Mouse (Mus musculus) adrenal gland, adult 18-20 months (tissue): Measurements from ENCODE around the gene Ptcd1. TPM values are rescaled to one million over a fixed set of nuclear protein-coding genes. Genes with fewer than 3 reads are reported as not detected.
"Not testable (repeated sequence)": the region's sequence is repeated elsewhere in the genome, so short reads cannot be mapped to it uniquely, and the experiment has no call there.

Experiments
- DNase-seq, 2 experiments: peaks; one replicate each; pipeline ENCODE4 v3.0.0; 2021 to 2022; ENCODE audit warnings: low spot score in 2 of 2
- total RNA-seq, 2 experiments: library from RNA; stranded (reverse); gene quantifications; 1 replicate in 1 of 2; 2 replicates in 1 of 2; pipeline ENCODE4 v1.2.3; 2021

The Ptcd1 gene
- total RNA-seq, 2 experiments from 2014 or later, result 22.1 to 23.1 TPM

DNA sequence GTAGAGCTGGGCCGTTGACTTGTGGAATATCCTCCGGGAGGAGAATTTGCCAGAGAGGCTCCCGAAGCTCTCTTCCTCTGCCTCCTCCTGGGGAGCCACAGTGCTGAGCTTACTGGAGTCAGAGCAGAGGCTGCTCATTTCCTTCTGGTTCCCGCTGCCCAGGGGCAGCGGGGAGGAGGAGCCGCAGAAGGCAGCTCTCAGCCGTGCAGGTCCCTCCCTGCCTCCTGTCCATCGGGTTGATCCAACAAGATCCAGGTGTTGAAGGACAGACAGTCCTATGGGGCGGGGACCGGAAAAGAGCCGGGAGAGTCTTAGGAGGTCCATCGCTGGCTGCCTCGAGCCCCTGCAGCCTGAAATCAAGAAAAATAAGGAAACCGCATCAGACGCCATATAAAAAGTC is 1.7 kb downstream of the Ptcd1 start:
- no peak for DNase-seq

DNA sequence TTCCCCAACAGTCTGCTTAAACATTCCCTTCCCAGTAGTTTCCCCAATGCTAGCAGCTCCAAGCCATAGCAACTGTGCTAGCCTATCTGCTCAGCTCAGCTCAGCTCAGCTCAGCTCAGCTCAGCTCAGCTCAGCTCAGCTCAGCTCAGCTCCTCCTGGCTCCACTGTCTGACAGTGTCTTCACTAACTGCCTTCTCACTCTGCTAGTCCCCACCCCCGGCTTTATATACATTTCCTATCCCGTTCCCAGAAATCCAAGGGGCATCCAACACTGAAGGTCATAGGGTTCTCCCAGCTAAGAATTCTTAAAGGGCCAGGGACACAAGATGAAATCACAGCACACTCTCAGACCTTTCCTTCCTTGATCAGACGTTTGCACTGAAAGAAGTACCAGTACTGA is 2.2 kb downstream of the Ptcd1 start:
- DNase-seq, result no peak

DNA sequence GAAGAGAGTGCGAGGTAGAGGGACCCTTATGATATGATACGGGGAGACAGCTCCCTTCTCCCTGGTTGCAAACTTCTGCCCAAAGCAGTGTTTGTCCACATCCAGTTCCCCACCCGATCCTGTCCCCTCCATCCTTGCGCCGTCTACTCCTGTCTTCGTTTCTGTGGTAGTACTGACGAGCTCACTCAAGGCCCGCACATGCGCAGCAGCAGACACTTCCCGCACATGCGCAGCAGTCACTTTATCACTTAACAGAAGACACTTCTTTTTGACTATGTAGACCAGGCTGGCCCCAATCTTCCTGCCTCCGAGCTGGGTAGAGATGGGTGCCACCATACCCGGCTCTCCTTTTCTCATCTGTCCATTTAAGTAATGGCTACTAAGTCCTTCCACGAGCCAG is 5.5 kb downstream of the Ptcd1 start:
- no peak for DNase-seq

DNA sequence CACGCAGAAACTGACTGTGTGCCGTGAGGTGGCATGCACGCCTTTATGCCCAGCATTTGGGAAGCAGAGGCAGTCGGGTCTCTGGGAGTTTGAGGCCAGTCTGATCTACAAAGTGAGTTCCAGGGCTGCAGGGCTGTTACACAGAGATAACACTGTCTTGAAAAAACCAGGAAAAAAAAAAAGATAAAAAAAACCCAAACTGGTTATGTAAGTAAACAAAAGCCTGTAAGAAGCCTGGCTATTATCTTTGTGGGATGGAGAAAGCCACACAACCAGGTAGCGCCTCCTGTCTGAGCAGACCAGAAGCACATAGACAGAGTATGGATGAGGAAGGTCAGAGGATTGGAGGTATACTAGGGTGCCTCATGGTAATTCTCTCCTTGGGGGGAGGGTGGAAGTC is 14.2 kb downstream of the Ptcd1 start:
- no peak for DNase-seq

DNA sequence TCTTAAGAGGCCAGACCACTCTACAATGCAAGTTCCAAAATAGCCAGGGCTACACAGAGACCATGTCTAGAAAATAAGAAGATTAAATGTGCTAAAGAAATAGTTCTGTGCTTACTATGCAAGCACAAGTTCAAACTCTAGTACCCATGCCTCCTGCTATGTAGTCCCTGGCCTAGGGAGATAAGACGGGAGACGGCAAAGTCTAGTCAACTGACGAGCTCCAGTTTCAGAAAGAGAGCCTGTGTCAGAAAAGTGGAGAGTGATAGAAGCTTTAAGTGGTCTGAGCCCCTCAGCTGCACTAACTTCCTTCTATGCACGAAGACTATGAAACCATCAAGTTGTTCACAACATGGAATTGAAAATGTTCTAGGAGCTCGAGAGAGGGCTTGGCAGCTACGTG is 17.6 kb downstream of the Ptcd1 start:
- no peak for DNase-seq

DNA sequence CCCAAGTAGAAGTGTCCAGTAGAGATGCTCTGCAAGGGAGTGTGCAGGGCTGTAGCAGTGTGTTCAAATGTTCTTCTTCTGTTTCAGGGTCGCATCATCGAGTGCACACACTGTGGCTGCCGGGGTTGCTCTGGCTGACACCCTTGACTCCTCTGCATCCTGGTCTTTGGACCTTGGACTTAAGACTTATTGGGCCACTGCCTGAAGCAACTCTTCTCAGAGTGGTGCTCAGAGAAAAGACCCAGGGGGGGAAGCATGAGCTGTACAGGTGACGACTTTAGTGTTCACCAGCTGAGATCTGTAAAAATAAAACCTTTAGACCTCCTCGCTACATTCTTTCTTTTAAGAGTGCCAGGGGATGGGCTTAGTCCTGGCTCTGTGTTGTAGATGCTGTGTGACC is 19.2 kb downstream of the Ptcd1 start:
- no peak for DNase-seq

DNA sequence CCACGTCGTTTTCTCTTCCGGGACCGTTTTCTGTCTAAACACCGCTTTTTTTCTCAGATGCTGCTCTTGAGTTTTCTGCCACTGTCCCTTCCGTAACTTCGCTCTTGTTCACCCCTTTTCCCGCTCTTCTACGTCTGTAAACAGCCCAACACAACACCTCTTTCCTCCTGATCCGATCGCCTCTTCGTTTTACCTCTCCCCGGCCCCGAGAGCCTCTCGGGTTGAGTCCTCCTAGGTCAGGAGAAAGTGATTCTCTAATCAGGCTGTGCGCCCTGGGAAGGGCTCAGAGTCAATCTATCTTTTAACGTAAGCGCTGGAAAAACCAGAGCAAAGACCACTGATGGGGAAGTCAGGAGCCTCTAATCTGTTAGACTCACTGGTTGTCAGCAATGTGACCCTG is 26.3 kb downstream of the Ptcd1 start:
- no peak for DNase-seq

DNA sequence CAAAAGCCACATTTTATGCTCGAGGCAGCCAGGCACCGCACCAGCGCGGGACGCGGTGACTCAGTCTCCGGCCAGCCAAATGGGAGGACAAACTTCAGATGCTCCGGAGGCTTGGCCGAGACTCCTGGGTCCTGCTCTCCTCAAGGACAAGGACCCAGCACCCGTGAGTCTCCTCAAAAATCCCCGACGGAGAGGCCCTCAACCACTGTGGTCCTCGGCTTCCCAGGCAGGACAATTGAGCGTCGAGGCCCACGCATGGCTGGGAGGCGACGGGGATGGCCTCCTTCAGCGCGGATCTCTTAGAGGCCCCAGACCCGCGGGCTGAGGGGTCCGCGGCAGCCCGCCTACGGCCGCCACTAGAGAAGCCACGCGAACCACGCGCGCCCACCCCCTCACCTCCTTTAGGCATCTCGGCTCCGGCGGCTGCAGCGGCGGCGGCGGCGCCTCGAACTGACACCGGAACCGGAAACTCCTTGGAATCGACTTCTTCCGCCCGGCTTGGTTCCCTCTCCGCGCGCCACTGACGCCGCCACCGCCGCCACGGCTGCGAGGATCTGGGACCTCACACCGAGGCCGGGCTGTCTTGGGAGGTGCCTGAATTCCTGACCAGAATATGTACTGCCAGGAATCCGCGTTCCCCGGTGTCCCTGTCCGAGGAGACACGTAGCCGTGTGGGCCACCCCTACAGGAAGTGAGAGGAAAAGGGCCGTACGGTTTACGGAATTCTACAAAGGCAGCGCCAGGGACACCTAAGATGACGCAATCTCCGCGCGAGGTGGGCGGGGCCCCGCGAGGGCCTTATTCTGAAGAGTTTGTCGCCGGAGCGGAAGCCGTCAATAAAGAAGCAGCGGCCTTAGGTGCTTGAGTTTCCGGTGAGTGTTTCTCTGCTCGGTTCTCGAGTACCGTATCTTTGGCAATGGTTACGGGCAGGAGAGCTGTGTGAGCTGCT is 27.1 kb downstream of the Ptcd1 start, which contains the start of the genes Pdap1 and Bud31:
Pdap1 (minus strand) TSS at position 668 of the 949 bp plus-strand sequence.
Bud31 (plus strand) TSS at position 792 of the 949 bp plus-strand sequence.
- peak; percentile 91 to 95 for DNase-seq

DNA sequence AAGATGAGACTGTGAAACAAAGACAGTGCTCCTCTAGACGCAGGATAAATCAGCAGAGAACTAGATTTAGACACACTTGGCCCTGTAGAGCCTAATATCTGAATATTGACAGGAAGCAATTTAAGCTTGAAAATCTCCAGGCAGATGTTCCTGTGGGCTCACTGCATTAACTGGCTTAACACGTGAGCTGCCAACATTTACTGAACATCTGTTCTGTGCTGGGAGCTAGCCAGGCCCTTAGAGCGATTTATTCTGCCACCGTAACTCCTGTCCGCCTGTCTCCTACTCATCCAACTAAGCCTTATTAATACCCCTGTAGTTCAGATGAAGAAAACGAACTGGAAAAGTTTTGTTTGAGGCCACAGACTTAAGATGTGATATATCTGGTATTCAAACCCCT is 28.1 kb downstream of the Ptcd1 start:
- DNase-seq, result no peak

DNA sequence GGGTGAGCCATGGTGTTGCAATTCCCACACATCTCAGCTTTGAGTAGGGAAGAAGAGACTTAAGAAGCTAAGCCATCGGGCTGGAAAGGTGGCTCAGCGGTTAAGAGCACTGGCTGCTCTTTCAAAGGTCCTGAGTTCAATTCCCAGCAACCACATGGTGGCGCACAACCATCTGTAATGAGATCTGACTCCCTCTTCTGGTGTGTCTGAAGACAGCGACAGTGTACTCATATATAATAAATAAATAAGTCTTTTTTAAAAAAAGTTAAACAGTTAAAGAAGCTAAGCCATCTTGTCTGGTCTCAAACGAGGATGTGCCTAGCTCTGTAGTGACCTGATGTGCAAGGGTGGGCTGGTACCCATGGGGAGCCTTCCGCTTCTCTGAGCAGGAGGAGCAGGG is 33.6 kb downstream of the Ptcd1 start:
- DNase-seq, result not testable (repeated sequence)

DNA sequence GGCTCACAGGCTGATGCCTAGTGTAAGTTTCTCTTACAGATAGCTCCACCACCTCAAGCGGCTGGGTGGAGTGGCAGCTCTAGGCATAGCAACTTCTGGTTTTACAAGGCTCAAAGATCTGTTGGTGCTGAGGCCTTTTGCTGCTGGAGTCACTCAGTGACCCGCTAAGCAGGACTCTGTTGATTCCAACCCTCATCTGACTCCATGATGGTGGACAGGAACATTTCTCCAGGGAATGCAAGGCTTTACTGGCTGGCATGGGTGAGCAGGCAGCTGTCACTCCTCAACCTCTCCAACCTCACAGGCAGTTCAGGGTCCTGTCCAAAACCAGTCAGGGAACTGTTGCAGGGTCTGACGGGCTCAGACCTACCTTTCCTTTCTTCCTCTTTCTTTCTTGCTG is 35.9 kb downstream of the Ptcd1 start:
- DNase-seq, result no peak

DNA sequence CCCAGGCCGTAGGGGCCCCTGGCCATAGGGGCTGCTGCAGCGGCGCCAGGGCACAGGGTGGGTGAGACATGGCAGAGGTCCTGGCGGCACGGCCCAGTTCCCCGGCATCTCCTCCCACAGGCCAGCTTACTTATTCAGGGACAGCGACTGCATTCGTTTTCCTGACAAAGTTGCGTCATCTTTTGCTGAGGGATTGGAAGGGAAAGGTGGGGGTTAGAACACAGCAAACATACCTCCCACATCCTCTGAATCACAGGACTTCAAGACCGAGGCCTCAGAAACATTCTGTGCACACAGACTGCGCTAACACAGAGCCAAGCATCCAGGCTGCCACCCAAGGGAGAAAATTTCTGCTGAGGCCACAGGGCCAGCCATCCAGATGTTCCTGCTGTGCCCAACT is 36.7 kb downstream of the Ptcd1 start:
- DNase-seq, result no peak

DNA sequence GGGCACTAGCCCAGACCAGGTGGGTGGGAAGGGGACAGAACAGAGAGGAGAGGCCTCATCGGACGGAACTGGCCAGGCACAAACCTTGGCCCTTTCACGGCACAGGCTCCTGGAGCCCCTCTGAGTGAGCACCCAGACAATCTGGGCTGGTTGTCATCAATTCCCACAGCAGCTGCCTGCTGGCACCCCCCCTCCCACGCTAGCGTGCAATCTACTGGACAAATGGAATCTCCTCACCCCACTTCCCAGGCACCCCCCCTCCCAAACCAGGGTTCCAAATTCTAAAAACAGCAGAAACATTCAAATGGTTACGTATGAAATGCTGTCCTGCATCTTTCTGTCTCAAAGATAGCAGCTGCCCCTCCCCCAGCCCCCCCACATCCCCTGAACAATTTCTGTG is 37.1 kb downstream of the Ptcd1 start:
- not testable (repeated sequence) for DNase-seq

DNA sequence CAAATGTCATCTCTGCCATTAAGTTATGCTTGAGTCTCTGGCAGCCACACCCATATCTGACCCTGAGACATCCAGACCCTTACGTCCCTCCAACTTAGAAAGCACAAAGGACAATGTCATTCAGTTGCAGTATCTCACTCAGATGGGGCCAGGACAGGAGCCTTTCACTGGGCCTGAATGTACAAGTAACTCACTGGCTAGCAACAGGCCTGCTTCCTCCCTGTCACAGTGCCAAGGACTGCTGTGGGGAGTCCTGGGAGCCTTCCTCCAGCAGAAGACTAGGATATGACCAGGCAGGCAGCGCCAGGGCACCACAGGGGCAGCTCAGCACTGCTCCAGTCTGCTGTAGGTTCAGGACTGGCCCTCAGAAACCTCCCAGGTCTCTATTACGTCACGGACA is 37.8 kb downstream of the Ptcd1 start:
- no peak for DNase-seq

DNA sequence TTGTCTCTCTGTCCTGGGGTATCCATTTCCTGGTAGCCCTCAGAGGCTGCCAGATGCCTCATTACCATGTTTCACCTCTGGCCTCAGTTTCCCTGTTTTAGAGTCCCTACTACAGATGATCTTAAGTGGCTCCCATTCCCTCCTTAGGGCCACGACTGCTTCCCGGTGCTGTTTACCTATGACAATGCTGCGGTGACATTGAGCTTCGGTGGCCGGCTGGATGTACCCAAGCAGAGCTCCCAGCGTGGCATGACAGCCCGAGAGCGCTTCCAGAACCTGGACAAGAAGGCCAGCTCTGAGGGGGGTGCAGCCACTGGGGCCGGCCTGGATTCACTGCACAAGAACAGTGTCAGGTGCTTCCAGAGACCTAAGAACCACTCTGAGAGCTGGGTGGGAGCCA is 40.3 kb downstream of the Ptcd1 start:
- no peak for DNase-seq

DNA sequence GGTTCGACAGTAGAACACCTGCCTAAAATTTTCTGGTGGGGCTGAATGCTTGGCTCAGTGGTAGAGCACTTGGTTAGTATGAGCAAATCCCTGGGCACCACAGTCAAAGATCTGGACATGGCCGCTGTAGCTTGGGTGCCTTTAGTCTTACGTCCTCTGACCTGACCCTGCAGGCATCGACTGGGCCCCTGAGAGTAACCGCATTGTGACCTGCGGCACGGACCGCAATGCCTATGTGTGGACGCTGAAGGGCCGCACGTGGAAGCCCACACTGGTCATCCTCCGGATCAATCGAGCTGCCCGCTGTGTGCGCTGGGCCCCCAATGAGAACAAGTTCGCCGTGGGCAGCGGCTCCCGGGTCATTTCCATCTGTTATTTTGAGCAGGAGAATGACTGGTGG is 43.5 kb downstream of the Ptcd1 start:
- DNase-seq, result no peak

DNA sequence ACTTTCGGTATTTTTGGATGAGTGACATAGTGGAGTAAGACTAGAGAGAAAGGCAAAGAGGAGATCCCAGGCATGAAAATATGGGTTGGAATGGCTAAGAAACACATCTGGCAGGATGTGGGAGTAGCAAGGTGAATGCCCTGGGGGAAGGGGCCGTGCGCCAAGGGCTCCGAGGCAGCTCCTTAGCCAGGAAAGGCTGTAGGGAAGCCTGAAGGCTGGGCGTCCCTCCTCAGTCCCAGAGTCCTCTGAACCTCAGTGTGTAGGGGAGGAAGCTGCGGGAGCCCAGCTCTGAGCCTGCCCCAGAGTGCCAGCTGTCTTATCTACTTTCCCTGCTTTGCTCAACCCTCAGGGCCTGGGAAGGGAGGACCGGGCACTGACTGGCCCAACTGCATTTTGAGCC is 46.0 kb downstream of the Ptcd1 start:
- no peak for DNase-seq

DNA sequence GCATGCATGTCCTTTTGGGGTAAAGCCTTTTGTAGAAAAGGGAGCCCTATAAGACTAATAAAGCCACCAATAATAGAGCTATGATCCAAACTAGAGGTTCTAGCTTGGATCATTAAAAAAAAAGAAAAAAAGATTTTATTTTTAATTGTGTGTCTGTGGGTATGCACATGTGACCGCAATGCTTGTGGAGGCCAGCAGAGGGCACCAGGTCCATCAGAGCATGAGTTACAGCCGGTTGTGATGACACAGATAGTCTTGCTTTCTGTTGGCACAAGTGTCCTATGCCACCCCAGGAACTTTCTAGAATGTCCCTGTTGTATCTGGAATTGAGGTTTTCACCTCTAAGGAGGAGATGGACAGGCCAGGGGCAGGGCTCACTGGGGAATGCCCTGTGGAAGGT is 47.5 kb downstream of the Ptcd1 start:
- DNase-seq, result no peak

DNA sequence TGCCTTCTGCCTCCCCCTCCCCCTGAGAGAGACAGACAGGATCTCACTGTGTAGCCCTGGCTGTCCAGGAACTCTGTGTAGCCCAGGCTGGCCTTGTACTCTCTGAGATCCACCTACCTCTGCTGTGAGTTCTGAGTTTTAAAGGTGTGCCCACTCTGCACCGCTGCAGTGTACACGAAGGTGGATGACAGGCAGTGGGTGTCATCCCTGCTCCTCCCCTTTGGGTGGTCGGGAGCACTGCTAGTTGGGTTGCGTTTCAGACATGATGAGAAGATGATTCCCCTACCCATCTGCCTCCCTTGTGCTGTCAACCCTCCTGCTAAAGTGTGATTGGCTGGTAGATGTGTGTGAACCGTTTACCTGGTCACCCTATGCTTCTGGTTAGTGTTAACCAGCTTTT is 48.4 kb downstream of the Ptcd1 start:
- no peak for DNase-seq

DNA sequence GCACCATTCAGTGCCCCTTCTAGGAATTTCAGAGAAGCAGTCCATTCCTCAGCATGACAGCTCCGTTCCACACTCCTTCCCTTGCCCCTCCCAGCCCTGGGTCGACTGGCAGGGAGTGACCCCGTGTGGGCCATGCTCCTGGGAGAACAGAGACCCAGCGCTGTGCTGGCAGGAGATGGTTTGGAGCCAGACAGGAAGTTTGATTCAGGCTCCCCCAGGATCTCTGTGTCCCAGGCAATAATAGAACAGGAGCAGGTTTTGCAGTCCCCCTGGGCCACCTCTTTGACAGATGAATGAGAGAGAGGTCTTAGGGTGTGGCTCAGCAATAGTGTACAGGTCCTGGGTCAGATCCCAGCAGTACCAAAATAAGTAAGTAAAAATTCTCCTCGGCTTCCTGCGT is 48.9 kb downstream of the Ptcd1 start:
- DNase-seq, result no peak

DNA sequence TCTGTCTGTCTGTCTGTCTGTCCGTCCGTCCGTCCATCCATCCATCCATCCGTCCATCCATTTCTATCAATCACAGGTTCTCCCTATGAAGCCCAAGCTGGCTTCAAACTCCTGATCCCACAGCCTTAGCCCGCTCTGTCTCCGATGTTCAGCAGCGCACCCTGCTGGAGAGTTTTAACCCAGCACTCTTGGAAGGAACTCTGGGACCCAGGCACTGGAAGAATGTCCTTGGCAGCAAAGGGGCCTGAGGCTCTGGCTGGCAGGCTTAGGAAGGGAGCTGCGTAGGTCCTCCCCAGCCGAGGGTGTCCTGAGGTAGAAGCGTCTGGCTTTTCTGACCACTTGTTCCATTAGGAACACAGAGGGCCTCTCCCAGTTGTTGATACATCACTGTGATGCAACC is 50.0 kb downstream of the Ptcd1 start:
- DNase-seq, result peak; percentile 68 to 81

DNA sequence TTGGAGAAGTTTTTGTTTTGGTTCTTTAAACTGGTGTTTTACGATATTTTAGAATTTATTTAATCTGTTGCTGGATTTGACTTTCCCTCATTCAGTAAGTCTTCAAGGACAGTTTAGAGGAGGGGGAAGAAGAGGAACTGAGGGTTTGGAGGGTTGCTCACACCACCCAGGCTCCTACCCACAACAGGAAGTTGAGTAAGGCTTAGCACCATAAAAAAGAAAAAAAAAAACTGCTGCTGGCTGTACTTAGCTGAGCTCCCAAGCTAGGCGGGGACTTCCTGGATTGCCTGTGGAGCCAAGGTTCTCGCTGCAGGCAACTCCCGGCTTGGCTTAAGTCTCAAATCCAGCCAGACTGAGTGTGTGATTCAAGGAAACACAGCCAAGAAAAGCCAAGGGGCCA is 50.6 kb downstream of the Ptcd1 start:
- DNase-seq, result peak in 1 of 2 experiments; percentile 49

DNA sequence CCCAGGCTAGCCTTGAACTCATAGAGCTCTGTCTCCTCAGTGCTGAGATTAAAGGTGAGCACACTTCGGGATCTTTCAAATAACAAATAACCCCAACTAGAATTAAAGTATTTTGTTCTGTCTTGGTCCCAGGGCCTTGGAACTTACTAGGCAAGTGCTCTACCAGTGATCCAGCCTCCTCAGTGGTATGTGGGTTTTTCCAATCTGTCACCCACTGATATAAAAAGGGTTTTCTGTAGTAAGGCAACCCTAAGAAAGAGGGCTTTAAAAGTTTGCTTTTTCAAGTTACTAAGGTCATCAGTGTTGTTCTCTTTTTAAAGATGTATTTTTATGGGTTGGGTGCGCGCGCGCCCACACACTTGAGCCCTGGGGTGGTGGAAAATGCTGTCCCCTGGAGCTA is 51.2 kb downstream of the Ptcd1 start:
- no peak for DNase-seq
